Mouse (Mus musculus) lung, adult 2 months (tissue): ENCODE results near the gene Nos1ap.

Experiments used
- CTCF ChIP-seq: fragments of 200-500 bp; IDR thresholded peaks from 2 replicates; pipeline ENCODE4 v1.5.1; 2011; ENCODE audit warnings: mild to moderate bottlenecking, low read length, control low read depth; ENCODE audit not compliant: insufficient read depth
- POLR2A ChIP-seq: fragments of 200-500 bp; IDR thresholded peaks from 2 replicates; pipeline ENCODE4 v1.6.1; 2011; ENCODE audit warnings: low read depth, mild to moderate bottlenecking, control low read depth, low read length, borderline replicate concordance; ENCODE audit errors: extremely low read depth

- TF ChIP-seq POLR2A = no peak
- no peak for TF ChIP-seq CTCF
These were observed 156.0 kb downstream of the Nos1ap start for GRCm38 (mm10) chr1:170433661-170434060.
